Mouse (Mus musculus) urinary bladder, postnatal 4 days (tissue): Measurements from ENCODE around the gene H2-Eb2.
"Not testable (repeated sequence)": the region's sequence is repeated elsewhere in the genome, so short reads cannot be mapped to it uniquely, and the experiment has no call there.

Experiments used
- DNase-seq, 2 experiments: peaks; one replicate each; pipeline ENCODE4 v3.0.0; 2021 to 2022; ENCODE audit warnings: low spot score in 2 of 2

Gene H2-Eb2

GRCm38 (mm10) chr17:34306407-34306806 lies 19.1 kb upstream of the H2-Eb2 start:
- DNase-seq, result peak in 1 of 2 experiments; percentile 34

- no peak for DNase-seq
Observed at GRCm38 (mm10) chr17:34307216-34307615, 18.2 kb upstream of the H2-Eb2 start.

- DNase-seq, result peak in 1 of 2 experiments; percentile 47
Observed at GRCm38 (mm10) chr17:34308161-34308560, 17.3 kb upstream of the H2-Eb2 start.

GRCm38 (mm10) chr17:34309225-34309624 lies 16.2 kb upstream of the H2-Eb2 start:
- peak in 1 of 2 experiments; percentile 49 for DNase-seq

DNA sequence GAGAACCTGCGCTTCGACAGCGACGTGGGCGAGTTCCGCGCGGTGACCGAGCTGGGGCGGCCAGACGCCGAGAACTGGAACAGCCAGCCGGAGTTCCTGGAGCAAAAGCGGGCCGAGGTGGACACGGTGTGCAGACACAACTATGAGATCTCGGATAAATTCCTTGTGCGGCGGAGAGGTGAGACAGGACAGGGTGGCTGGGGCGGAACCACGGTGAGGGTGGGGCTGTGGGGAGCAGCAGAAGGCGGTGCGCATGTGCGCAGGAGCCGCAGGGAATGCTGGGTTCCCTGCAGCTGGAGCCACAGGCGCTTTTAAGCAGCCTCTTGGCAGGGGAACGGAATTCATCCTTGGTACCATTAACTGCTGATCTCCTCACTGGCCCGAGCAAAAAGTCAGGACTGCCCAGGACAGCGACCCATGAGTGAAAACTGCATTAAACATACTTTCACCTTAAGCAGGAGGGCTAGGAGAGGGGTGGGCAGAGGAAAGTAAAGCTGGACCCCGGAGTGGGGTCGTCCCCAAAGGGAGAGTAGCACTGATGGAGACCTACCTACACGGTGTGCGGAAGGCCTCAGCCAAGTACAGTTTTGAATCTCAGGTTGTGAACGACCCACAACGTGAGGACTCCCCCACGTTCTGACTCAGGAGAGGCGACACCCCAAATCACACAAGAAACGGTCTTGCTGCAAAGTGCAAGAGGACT lies 15.6 kb upstream of the H2-Eb2 start:
- peak; percentile 63 to 66 for DNase-seq

DNA sequence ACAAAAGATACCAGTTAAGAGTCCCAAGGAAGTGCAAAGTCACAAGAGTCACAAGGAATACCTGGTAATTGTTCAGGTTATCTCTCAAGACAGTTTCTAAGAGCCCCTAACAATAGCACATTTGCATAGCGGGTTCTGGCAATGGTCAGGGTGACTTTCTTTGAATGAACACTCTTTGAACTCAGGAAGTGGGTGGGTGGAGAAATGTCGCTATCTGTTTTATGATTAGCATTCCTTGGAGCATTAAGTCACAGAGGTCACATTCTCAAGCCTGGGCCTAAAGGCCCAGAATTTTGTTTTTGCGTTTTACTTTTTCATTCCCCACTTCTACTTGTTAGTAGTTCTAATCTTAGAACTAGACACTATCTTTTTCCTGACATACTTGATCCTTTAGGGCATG lies 14.9 kb upstream of the H2-Eb2 start:
- not testable (repeated sequence) for DNase-seq

DNA sequence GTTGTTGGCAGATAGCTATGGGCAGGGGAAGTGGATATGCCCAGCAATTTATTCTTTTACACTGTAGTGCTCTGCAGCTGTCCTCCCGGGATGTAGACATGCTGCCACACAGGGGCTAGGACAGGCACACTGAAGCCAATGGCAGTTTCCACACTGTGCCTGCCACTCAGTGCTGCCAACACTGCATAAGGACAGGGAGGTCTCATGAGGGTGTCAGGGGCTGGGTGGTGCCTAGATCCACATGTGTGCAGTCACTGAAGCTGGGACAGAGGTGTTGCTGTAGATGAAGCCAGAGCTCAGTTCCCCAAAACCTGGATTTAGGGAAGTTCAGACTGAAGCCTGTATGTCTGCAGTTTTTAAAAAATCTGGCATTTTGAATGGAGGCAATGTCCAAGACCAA lies 13.3 kb upstream of the H2-Eb2 start:
- DNase-seq, result peak in 1 of 2 experiments; percentile 36

GRCm38 (mm10) chr17:34313393-34313792 lies 12.1 kb upstream of the H2-Eb2 start:
- DNase-seq, result peak; percentile 65 to 84

DNA sequence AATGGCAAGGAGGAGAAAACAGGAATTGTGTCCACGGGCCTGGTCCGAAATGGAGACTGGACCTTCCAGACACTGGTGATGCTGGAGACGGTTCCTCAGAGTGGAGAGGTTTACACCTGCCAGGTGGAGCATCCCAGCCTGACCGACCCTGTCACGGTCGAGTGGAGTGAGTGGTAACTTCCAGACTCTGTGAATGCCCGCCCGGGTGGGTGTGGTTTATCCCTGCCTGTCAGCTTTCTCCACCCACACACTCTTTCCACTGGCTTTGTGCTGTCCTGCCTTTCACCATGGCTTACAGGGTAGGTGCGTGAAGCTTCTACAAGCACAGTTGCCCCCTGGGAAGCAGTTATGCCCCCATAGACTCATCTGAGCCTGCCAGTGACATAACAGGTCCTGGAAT lies 11.2 kb upstream of the H2-Eb2 start:
- peak in 1 of 2 experiments; percentile 54 for DNase-seq

DNA sequence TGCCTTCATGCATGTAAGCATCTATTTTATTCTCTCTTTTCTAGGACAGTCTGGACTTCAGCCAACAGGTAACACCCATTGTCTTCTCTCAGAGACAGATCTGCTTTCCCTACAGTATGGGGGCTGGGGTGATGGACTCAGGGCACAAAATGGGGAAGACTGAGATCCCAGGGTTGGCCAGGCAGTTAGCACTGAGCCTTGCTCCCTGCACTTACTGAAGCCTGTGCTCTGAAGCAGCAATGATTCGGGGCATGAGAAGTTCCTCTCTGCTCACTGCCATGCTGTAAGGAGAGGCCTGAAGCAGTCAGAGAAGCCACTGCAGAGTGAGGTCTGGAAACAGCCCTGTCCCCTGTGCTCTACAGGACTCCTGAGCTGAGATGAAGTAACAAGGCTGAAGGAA lies 10.0 kb upstream of the H2-Eb2 start:
- peak in 1 of 2 experiments; percentile 50 for DNase-seq

- DNase-seq, result no peak
Observed at GRCm38 (mm10) chr17:34316697-34317096, 8.8 kb upstream of the H2-Eb2 start.

DNA sequence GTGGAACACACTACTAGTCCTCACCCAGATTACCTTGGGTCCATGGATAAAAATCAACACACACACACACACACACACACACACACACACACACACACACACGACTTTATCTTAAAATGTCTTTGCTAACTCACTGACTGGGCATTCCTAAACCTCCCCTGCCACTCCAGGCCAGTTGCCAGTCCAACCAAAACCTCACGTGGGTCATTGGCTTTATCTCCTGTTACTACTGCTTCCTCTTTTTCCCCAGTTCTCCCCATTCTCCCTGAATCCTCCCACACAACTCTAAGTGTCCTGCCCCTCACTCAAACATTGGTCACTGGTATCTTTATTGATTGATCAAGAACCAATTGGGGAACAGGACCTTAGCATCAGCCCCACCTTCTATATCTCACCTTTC lies 8.2 kb upstream of the H2-Eb2 start:
- DNase-seq, result peak in 1 of 2 experiments; percentile 34

DNA sequence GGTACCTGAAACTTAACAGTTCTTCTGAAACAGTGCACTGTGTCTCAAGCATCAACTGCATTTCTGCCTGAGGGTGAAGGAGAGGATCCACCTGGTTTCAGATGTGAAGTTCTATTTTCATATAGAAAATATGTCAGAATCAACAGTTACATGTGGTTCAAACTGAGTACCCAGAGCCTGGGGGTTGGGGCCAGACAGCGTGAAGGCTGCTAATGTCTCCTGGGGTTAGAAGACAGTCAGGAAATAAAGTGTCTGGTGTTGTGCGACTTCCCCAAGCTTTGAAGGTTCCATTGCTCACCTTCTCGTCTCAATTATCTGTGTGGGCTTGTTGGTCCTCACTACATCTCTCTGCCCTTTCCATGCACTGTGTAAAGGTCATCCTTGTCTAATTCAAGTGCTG lies 908 bp downstream of the H2-Eb2 start:
- DNase-seq, result no peak

DNA sequence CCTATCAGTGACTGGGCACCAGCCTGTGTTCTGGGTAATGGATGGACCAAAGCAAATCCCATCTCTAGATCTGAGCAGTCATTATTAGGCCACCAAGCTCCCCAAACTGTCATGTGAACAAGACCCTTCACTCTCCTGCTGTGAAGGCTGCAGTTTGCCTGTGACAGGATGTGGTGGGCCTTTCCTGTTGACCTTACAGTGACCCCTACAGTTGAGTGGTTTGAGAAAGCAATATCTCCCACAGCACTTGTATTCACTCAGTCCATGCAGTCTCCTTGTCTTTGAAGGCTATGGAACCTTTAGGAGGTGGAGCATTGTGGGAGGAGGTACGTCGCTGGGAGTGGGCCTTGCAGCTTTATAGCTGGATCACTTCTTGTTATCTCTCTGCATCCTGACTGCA lies 4.3 kb downstream of the H2-Eb2 start:
- DNase-seq, result no peak

- DNase-seq, result no peak
Observed at GRCm38 (mm10) chr17:34331200-34331599, 5.7 kb downstream of the H2-Eb2 start.

GRCm38 (mm10) chr17:34340619-34341402 lies 15.3 kb downstream of the H2-Eb2 start:
- DNase-seq, result no peak

- no peak for DNase-seq
Observed at GRCm38 (mm10) chr17:34344882-34345281, 19.4 kb downstream of the H2-Eb2 start.

GRCm38 (mm10) chr17:34345486-34345885 lies 20.0 kb downstream of the H2-Eb2 start:
- no peak for DNase-seq

- no peak for DNase-seq
Observed at GRCm38 (mm10) chr17:34346041-34346440, 20.6 kb downstream of the H2-Eb2 start.

DNA sequence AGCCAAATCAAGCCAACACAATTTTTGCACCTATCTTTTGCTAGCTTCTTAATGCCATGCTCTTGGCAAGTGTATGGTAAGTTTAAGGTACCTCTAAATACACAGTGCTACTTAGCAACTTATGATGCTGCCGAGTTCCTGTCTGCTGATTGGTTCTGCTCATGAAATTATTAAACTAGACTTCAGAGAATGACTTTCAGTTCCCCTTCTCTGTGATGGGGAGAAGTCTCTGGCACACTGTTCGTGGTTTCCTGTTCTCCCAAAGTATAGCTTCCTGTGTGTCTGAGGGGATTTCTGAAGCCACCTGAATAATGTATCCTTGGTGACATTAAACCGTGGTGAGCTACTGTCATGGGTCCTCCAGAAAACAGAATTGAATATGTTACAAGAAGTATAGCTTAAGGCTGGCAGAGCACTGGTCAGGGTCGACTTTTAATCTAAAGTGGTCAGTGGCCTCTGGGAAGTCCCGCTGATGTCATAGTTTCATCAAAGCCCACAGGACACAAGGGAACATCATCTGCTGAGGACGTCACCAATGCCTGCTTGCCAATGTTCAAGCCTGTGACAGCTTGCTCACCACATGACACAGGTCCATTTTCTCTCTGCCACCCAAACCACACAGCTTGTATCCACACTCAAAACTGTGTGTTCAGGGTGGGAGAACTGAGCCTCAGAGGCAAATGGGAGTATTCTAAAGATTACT lies 22.3 kb downstream of the H2-Eb2 start:
- no peak for DNase-seq

- peak; percentile 35 to 80 for DNase-seq
Observed at GRCm38 (mm10) chr17:34349429-34349828, 24.0 kb downstream of the H2-Eb2 start.

GRCm38 (mm10) chr17:34354539-34354938 lies 29.1 kb downstream of the H2-Eb2 start, which contains the start of gene Btnl2:
Gene Btnl2, plus strand, starts transcription at chr17:34354822.
- no peak for DNase-seq
